Mouse (Mus musculus) ES-Bruce4 (cell line): Measurements from ENCODE around the gene Med7. TPM values are rescaled to one million over a fixed set of nuclear protein-coding genes. Genes with fewer than 3 reads are reported as not detected.

Experiments
- H3K27ac ChIP-seq: 2 replicates; pipeline ENCODE4 v1.5.1; 2012; ENCODE audit warnings: low read length, inconsistent platforms; ENCODE audit not compliant: insufficient read depth
- H3K27me3 ChIP-seq: 2 replicates; pipeline ENCODE4 v1.6.1; 2012; ENCODE audit warnings: mild to moderate bottlenecking, low read length, inconsistent platforms; ENCODE audit not compliant: control insufficient read depth, poor library complexity, insufficient read depth, severe bottlenecking
- H3K36me3 ChIP-seq: 2 replicates; pipeline ENCODE4 v1.6.1; 2012; ENCODE audit warnings: inconsistent platforms, mild to moderate bottlenecking, low read length, moderate library complexity; ENCODE audit not compliant: control insufficient read depth, poor library complexity, insufficient read depth, severe bottlenecking
- H3K4me1 ChIP-seq: one replicate; pipeline ENCODE4 v1.8.1; 2011; ENCODE audit warnings: low read length; ENCODE audit not compliant: control insufficient read depth, insufficient read depth
- H3K4me3 ChIP-seq: 2 replicates; pipeline ENCODE4 v1.5.1; 2011; ENCODE audit warnings: low read depth, mild to moderate bottlenecking, low read length
- H3K9ac ChIP-seq: 2 replicates; pipeline ENCODE4 v1.6.1; 2012; ENCODE audit warnings: low read depth, mild to moderate bottlenecking, inconsistent platforms; ENCODE audit not compliant: poor library complexity, severe bottlenecking
- H3K9me3 ChIP-seq: replicated peaks from 2 replicates; pipeline ENCODE4 v1.6.1; 2012; ENCODE audit warnings: mild to moderate bottlenecking, low read length, inconsistent platforms; ENCODE audit not compliant: control insufficient read depth, poor library complexity, insufficient read depth, severe bottlenecking
- CTCF ChIP-seq: IDR thresholded peaks from one replicate; pipeline ENCODE4 v1.8.1; 2011; ENCODE audit warnings: low read depth, low read length
- EP300 ChIP-seq: IDR thresholded peaks from 2 replicates; pipeline ENCODE4 v1.6.1; 2011; ENCODE audit warnings: low read depth, low read length; ENCODE audit not compliant: insufficient read depth
- POLR2A ChIP-seq: IDR thresholded peaks from one replicate; pipeline ENCODE4 v1.8.1; 2011; ENCODE audit warnings: low read length; ENCODE audit not compliant: insufficient read depth
- polyA plus RNA-seq: library from polyadenylated mRNA; stranded (reverse); fragments of >200 nt; gene quantifications from 2 replicates; pipeline ENCODE4 v1.2.4, GENCODE M21; 2011; ENCODE audit warnings: low read depth; ENCODE audit not compliant: missing spikeins, insufficient read depth, insufficient read length

Med7 gene
- polyA plus RNA-seq, 1 experiment: 48.6 TPM

DNA sequence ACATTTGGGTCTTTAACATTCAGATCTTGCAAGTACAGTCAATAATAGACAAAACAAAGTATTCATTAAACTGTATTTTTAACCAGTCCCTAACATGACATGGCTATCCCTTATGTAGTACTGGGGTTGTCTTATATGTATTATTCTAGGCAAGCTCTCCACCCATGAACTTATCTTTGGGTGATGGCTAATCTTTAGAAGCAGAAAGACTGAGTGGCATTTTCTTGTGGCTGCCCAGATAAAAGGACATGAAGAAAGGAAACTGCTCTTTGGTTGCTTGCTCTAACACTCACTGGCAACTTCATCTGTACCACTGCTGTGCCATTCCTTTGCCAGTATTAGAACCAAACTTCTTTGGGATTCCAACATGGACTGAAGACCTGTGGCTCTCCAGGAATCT lies 1.4 kb upstream of the Med7 start:
- H3K27me3 ChIP-seq: no peaks in the 10 kb centered on the region
- no peak overlapping the region for H3K27ac ChIP-seq
- H3K9me3 ChIP-seq: no peaks in the 10 kb centered on the region

DNA sequence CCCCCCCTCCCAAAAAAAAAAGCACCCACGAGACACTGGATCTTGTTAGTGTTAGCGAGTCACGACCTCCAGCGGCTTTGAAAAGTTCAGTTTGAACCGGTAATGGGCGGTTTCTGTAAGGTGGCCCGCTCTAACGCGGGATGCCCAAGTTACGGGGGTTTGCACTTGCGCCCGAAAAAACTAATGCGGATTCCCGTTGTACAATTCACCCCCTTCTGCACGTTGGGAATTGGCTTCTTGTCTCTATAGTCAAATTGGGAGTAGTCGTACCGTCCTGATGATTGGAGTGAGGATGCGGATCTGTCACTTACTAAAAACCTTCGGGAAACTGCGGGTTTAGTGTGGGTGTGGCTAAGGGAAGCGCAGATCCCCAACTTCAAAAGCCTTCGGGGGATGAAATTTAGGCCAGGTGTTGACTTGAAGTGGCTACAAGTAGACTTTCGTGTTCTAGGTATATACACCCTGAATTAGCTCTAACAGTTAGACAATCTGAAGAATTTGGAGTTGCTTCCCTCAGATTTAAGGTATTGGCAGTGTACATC lies 805 bp downstream of the Med7 start:
- Histone ChIP-seq H3K27me3 (no peaks in the 10 kb centered on the region), H3K4me1 (peaks cover 2% of the 10 kb centered on the region), H3K9me3 (no peaks in the 10 kb centered on the region), H3K4me3 (peak overlapping the region; percentile 94), H3K36me3 (peaks cover 23% of the 10 kb centered on the region), H3K9ac (peak overlapping the region; percentile 93), H3K27ac (no peak overlapping the region)
- no peak for TF ChIP-seq CTCF
- TF ChIP-seq EP300: no peak
- TF ChIP-seq POLR2A: no peak

More for the DNA sequence above, 1.4 kb upstream of the Med7 start:
- Histone ChIP-seq H3K4me1 (peaks cover 2% of the 10 kb centered on the region), H3K4me3 (no peak overlapping the region), H3K9ac (no peak overlapping the region), H3K36me3 (peaks cover 11% of the 10 kb centered on the region)
- TF ChIP-seq EP300: no peak

DNA sequence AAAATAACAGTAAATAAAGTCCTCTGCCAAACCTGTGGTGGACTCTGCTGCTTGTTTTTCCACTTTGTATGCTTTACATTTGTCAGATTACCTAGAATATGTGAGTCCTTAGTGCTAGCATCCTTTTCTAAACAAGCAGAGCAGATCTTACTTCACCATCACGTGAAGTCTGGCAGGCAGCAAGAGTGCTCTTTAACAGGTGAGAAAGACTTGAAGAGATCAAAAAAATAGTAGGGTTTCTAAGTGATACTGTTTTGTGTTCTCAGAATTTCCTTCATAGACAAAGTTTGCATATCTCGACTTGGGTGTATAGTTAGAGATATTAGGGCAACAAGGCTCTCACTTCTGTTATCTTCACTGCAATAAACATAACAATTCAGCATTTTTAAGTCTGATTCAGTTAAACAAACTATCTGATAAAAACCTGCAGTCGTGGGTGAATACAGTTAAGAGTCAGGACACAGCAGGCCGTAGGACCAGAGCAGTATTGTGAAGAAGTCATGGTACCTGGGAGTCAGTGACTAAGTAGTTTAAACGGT lies 2.3 kb downstream of the Med7 start:
- Histone ChIP-seq H3K9me3 (no peaks in the 10 kb centered on the region), H3K4me3 (no peak overlapping the region), H3K36me3 (peaks cover 25% of the 10 kb centered on the region), H3K27me3 (no peaks in the 10 kb centered on the region), H3K4me1 (peaks cover 2% of the 10 kb centered on the region), H3K27ac (no peak overlapping the region), H3K9ac (no peak overlapping the region)
- TF ChIP-seq POLR2A (no peak), CTCF (no peak), EP300 (no peak)

DNA sequence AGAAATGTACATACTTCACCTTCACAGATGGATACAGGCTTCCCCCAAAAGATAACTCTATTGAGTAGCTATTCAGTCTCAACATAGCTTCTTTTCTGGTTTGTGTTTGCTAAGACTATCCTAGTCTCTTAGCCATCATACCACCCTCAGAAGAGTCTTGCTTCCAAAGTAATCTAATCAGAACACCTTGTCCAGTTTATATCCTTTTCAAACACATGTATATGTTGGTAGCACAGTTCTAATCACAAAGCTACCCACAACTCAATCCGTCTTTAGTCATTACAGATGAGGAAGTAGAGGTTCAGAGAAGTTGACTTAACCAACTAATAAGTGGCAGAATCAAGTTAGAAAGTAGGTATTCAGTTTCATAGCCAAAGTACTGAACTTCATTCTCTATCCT lies 5.0 kb downstream of the Med7 start:
- Histone ChIP-seq H3K9ac (no peak overlapping the region), H3K27ac (no peak overlapping the region), H3K4me1 (peaks cover 2% of the 10 kb centered on the region), H3K36me3 (peaks cover 25% of the 10 kb centered on the region), H3K27me3 (no peaks in the 10 kb centered on the region), H3K4me3 (no peak overlapping the region), H3K9me3 (no peaks in the 10 kb centered on the region)
- no peak for TF ChIP-seq EP300
- no peak for TF ChIP-seq POLR2A
- no peak for TF ChIP-seq CTCF

- TF ChIP-seq CTCF (no peak), POLR2A (no peak), EP300 (no peak)
- Histone ChIP-seq H3K36me3 (peaks cover 25% of the 10 kb centered on the region), H3K9me3 (no peaks in the 10 kb centered on the region), H3K27me3 (no peaks in the 10 kb centered on the region), H3K4me3 (no peak overlapping the region), H3K9ac (no peak overlapping the region), H3K27ac (no peak overlapping the region), H3K4me1 (no peaks in the 10 kb centered on the region)
Observed at GRCm38 (mm10) chr11:46443152-46443551, 6.4 kb downstream of the Med7 start.

- H3K27ac ChIP-seq: no peak overlapping the region
- H3K4me3 ChIP-seq: no peak overlapping the region
- H3K9me3 ChIP-seq: no peaks in the 10 kb centered on the region
- peaks cover 25% of the 10 kb centered on the region for H3K36me3 ChIP-seq
- H3K4me1 ChIP-seq: no peaks in the 10 kb centered on the region
- no peak overlapping the region for H3K9ac ChIP-seq
- no peak for TF ChIP-seq CTCF
- TF ChIP-seq EP300: no peak
- no peak for TF ChIP-seq POLR2A
- H3K27me3 ChIP-seq: no peaks in the 10 kb centered on the region
Observed at GRCm38 (mm10) chr11:46443979-46444378, 7.3 kb downstream of the Med7 start.
